Mouse (Mus musculus) fat pad, adult 2 months (tissue): ENCODE measurements around the gene Atf7ip.

Source experiments
- DNase-seq: peaks from one replicate; pipeline ENCODE4 v3.0.0-alpha.2; 2011; ENCODE audit warnings: low read depth, low spot score; ENCODE audit errors: extremely low read depth

Atf7ip gene

DNA sequence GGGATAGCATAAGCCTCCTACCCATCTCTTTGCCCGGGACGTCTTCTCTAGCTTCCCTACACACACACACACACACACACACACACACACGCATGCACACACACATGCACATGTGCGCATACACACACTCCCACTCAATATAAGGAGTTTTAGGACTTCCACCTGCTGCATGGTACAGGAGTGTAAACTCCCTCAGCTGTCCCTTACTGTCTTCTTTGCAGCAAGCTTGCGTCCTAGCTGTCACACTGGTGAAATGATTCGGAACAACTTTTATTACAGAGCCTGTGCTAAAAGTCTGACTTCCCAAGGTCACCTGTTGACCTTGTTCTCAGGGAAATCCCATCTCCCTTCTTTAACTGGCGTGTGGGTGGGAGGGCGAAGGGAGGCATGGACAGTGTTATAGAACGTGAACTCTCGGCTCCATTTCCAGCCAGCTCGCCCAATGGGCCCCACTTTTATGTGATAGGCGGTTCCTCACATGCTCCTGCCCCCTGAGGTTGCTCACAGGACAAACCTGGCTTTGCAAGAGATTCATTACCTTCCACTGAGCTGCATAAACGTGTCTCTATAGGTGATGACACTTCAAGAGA, 126.1 kb downstream of the Atf7ip start:
- no peak for DNase-seq

- DNase-seq, result no peak
Measured at GRCm38 (mm10) chr6:136633154-136633553, 127.2 kb downstream of the Atf7ip start.

DNA sequence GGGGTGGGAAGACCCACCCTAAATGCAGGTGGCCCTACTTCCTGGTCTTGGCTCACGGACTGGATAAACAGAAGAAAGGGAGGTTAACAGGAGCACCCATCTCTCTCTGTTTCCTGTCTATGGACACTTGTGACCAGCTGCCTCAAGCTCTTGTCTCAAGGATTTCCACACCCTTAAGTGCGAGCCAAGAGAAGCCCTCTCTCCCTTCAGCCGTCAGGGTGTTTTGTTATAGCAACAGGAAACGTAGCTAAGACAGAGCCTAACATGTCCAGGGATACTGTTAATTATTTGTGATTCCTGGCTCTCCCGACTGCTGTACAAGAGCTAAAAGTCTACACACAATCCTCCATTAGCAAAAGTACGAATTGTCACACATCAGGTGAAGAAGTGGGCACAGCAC, 127.8 kb downstream of the Atf7ip start:
- no peak for DNase-seq

GRCm38 (mm10) chr6:136634982-136635381, 129.0 kb downstream of the Atf7ip start:
- DNase-seq, result no peak

GRCm38 (mm10) chr6:136644171-136644570, 138.2 kb downstream of the Atf7ip start:
- DNase-seq, result no peak

DNA sequence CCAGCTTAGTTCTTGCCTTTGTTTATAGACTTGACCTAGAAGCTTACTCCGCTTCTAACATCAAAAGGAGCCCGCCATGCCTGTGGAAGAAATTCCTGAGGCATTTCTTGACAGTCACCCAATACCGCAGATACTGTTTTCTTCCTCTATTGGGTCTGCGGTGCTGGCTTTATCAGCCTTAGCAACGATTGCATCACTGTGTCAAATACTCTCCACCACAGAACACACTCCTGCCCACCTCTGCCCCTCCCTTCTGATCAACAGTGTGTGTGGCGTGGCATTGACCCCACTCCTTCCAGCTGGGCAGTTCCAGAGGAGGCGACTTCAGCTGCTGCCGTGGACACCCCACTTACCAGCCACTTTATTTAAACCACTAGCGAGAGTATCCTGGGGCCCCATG, 139.8 kb downstream of the Atf7ip start:
- DNase-seq, result no peak

GRCm38 (mm10) chr6:136646207-136646606, 140.2 kb downstream of the Atf7ip start:
- no peak for DNase-seq

DNA sequence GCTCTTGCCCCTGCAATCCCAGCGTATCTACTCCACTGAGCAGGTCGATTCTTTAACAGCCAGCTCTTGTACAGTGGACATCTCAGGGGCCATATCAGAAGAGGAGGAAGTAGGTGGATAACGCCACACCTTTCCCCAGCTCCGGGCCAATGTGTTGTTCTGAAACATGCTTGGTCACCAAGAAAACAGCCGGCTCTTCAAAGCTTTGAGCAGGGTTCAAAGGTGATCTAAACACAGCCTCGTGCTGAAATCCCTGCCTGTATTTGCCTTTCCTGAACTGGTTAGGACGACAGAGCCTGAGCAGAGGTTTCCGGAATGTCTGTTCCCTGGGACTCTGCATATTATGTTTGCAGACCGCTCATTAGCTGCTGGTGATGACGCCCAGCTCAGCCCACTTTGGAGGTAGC, 141.5 kb downstream of the Atf7ip start:
- no peak for DNase-seq

GRCm38 (mm10) chr6:136650664-136651063, 144.7 kb downstream of the Atf7ip start:
- DNase-seq, result no peak

DNA sequence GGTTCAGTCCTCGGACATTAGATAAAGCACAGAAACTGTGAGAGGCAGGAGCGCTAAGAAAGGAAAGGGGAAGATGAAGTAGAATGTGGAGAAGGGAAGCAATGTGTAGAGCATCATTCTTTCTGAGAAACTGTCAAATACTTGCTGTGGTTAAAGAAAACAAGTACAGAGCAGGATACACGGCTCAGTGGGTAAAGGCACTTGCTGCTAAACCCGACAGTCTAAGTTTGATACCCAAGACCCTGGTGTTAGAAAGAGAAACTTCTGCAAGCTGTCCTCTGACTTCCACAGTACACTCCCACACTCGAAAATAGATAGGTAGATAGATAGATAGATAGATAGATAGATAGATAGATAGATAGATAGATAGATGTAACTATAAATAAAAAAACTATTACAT, 147.4 kb downstream of the Atf7ip start:
- DNase-seq, result no peak

DNA sequence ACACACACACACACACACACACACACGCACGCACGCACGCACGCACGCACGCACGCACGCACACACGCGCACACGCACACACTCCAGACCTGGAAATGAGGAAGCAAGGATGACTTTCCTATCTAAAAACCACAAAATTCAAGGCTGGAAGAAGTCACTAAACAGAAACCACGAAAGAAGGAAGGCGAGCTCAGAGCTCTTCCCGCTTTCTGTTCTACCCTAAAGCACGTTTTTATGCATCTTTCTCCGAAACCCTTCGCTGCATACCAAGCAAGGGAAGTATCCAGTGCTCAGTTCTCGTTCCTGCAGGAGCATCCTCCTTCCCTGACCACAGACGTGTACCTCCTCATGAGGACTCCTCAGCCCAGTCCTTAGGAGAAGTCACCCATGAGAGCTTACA, 148.5 kb downstream of the Atf7ip start:
- DNase-seq, result no peak

DNA sequence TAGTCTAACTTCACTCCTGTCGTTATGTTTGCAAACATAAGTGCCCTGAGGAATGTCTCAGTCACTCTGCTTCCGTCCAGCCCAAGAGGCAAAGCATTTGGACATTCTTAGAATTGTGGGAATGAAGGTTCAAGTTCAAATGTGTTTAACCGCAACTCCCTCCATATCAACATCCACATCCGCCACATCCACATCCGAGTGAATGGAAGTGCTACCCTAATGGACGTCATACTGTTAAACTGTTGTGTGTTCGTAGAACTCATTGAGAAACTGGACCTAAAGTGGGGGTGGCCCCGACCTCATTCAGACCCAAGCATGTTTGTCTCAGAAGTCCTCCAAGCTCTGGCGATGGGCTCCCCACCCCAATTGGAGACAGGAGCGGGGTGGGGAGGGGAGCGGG, 149.8 kb downstream of the Atf7ip start:
- no peak for DNase-seq

GRCm38 (mm10) chr6:136658303-136658702, 152.3 kb downstream of the Atf7ip start:
- peak; percentile 75 for DNase-seq

DNA sequence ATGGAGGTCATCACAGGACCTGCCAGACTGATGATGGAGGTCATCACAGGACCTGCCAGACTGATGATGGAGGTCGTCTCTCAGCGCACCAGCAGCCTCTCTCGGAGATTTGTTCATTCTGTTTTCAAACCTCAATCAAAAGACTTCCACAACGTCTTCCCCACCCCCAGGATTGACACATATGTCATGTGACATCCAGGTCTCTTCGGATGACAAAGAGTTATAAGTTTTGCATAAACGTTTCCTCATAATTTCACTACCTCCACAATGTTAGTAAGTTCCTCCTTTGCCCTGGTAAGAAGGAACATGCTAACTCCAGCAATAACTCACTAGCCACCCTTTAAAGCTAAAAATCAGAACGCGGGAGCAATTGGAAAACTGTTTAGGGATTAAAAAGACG, 153.3 kb downstream of the Atf7ip start:
- no peak for DNase-seq
